Mouse (Mus musculus): Measurements from ENCODE around the gene Gm26897. TPM values are rescaled to one million over a fixed set of nuclear protein-coding genes. Genes with fewer than 3 reads are reported as not detected.

The Gm26897 gene
- polyA plus RNA-seq (2014; fragmentation: Illumina TruSeq; extraction: RNeasy Lipid Tissue Mini Kit (QIAGEN cat#74804); ENCODE audit: low read depth, low replicate concordance): not detected

DNA sequence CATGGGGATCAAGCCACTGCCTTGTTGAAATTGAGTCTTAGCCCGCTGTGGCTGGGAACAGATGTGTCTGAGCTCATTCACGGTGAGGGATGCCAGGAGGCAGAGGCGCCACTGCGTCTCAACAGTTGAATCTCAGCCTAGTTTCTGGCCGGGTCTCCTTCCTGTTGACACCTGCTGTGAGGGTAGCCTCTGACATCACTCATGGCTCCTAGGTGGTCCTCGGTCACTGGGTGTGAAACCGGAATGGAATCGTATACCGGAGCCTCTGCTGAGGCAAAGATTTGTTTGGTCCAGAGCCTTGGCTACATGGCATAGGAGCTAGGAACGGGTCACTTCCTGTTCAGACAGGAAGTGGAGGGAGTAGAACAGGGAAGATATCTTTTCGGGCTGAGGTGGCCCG, at the start of gene Gm26897:
Gene Gm26897, plus strand, starts transcription at position 74 of the 400 bp plus-strand sequence.

